Mouse (Mus musculus) spleen, postnatal 4 days (tissue): ENCODE data around the gene Ripk1.

Source experiments
- DNase-seq, 2 experiments: peaks; one replicate each; pipeline ENCODE4 v3.0.0; 2022; ENCODE audit warnings: low spot score in 2 of 2

Ripk1 gene

DNA sequence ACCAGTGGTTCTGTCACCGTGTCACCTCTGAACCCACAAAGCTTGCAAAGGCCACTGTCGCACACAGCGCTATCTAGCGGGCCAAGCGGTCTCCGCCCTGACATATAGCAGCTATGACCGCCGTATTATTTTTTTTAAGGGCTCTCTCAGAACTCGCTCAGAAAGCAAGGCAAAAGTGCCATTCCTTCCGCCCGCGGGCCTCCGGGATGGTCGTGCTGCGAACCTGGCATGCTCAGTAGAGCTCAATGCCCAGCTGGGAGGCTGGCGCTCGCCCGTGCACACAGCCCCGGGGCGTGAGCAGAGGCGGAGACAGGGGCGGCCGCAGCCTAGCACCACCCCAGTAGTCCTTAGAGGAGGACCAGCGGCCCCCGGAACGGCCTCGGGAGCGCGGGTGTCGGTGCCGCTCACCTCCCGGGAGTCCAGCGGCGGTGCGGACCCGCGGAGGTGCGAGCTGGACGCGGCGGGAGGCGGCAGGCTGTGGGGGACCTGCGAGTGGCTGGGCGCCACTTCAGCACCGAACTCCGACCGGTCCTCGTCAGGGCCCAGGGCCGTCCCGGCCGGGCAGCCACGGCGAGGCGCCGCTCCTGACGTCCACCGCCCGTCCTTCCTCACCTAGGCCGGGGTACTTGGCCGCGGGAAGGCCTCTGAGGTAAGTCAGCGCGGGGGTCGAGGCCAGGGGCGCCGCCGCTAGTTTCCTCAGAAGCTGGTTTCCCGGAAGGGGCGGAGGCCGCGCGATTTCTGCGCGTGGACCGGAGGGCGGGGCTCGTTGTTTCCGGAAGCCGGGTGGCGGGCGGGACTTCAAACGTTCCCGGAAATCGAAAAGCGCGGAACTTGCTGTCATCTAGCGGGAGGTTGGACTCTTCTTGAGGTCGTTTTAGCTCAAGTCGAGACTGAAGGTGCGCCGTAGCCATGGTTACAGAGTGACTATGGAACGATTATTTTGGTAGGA, at the start of gene Ripk1, which contains the start of gene Serpinb6a:
Ripk1 (plus strand) TSS at position 306 of the 949 bp plus-strand sequence.
Serpinb6a (minus strand) TSS at position 737 of the 949 bp plus-strand sequence.
- peak; percentile 91 to 95 for DNase-seq

- DNase-seq: no peak
Observed at GRCm38 (mm10) chr13:33952947-33953346, 49.2 kb upstream of the Ripk1 start.

GRCm38 (mm10) chr13:33956571-33957421, 45.4 kb upstream of the Ripk1 start:
- DNase-seq: no peak

GRCm38 (mm10) chr13:33959771-33960170, 42.4 kb upstream of the Ripk1 start:
- no peak for DNase-seq

GRCm38 (mm10) chr13:33964206-33965046, 37.7 kb upstream of the Ripk1 start, which contains the start of gene Nqo2:
Gene Nqo2, plus strand, starts transcription at chr13:33964687.
- peak; percentile 48 to 70 for DNase-seq

- no peak for DNase-seq
Observed at GRCm38 (mm10) chr13:33965056-33966024, 36.8 kb upstream of the Ripk1 start.

GRCm38 (mm10) chr13:33966025-33966412, 36.1 kb upstream of the Ripk1 start:
- no peak for DNase-seq

- no peak for DNase-seq
Observed at GRCm38 (mm10) chr13:33966574-33966973, 35.6 kb upstream of the Ripk1 start.

- DNase-seq: no peak
Observed at GRCm38 (mm10) chr13:33989625-33990024, 12.5 kb upstream of the Ripk1 start.

GRCm38 (mm10) chr13:33995197-33995596, 7.0 kb upstream of the Ripk1 start:
- peak; percentile 55 to 77 for DNase-seq

- no peak for DNase-seq
Observed at GRCm38 (mm10) chr13:34003058-34003457, 895 bp downstream of the Ripk1 start.

GRCm38 (mm10) chr13:34007234-34007633, 5.1 kb downstream of the Ripk1 start:
- DNase-seq: no peak

DNA sequence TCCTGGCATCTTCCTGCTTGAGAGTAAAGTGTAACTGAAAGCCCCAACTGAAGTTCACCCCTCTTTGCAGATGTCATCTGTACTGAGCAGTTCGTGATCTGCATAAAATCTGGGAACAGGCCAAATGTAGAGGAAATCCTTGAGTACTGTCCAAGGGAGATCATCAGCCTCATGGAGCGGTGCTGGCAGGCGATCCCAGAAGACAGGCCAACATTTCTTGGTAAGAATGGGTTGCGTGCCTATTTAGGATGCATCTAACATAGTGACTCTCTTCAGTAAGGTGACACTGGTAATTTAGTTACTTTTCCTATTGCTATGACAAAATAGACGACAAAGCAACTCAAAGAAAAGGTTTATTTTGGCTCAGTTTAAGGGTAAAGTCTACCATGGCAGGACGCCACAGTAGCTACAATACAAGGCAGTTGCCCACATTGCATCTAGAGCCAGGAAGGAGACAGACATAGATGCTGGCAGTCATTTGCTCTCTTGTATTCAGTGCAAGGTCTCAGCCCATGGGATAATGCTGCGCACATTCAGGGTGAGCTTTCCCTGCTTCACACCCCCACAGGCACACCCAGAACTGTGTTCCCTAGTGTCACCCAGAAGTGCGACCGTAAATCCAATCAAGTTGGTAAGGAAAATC, 14.9 kb downstream of the Ripk1 start:
- no peak for DNase-seq

GRCm38 (mm10) chr13:34018521-34018920, 16.4 kb downstream of the Ripk1 start:
- DNase-seq: no peak

DNA sequence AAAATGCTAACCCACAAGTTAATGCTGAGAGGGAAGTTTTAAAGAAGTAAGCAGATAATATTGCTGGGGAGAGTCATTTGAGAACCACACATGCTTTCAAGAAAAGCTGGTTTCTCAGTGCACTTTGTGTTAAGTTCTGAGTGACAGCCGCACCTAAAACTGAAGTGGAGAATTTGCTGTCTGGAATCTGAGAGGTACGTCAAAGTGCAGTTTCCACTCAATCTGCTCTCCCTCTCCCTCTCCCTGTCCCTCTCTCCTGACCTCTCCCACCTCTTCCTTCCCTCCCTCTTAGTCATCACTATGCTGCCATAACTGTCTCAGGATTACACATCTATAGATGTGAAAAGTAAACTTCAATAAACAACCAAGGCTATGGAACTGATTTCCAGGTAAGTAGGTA, 19.8 kb downstream of the Ripk1 start:
- no peak for DNase-seq

- no peak for DNase-seq
Observed at GRCm38 (mm10) chr13:34032041-34032440, 29.9 kb downstream of the Ripk1 start.

- DNase-seq: no peak
Observed at GRCm38 (mm10) chr13:34035424-34035823, 33.3 kb downstream of the Ripk1 start.

DNA sequence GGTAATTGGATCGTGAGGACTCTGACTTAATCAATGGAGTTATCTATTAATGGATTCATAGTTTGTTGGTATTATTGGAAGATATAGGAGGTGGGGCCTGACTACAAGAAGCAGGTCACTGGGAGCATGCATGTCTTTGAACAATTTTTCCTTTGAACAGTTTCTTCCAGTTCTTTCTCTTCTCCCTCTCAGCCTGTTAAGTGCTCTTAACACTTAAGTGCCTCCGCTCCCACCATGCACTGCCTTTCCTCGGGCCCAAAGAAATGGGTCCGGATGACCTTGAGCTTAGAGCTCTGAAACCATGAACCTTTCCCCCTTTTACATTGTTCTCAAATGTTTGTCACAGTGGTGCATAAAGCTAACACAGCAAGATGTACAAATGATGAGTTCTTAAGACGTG, 34.6 kb downstream of the Ripk1 start:
- DNase-seq: no peak

- peak; percentile 87 to 96 for DNase-seq
Observed at GRCm38 (mm10) chr13:34037172-34038055, 35.3 kb downstream of the Ripk1 start, which contains the start of gene Bphl. Gene Bphl, plus strand, starts transcription at chr13:34037597.
